Mouse (Mus musculus) heart, embryonic 14.5 days (tissue): ENCODE measurements around the gene Lrp1. TPM values are rescaled to one million over a fixed set of nuclear protein-coding genes. Genes with fewer than 3 reads are reported as not detected.

ENCODE experiments used
- ATAC-seq: fragments of 200-750 bp; cut with Nextera tagmentation; 2 replicates; pipeline ENCODE4 v1.8.0; 2017; ENCODE audit warnings: low read depth, moderate TSS enrichment; ENCODE audit not compliant: insufficient number of reproducible peaks, insufficient read depth, low FRiP score
- H3K27ac ChIP-seq, 2 experiments: fragments of 200-500 bp in 1 of 2; fragments of 300-500 bp in 1 of 2; sonication (generic) in 1 of 2; replicated peaks in 1 of 2; 2 replicates each; pipeline ENCODE4 v1.5.1; 2012 to 2014; ENCODE audit warnings: low read depth in 2 of 2, low read length in 2 of 2, control low read depth in 1 of 2, mild to moderate bottlenecking in 1 of 2, mixed read lengths in 1 of 2; ENCODE audit not compliant: control insufficient read depth in 1 of 2, insufficient read depth in 1 of 2
- H3K27me3 ChIP-seq: fragments of 300-500 bp; sonication (generic); 2 replicates; pipeline ENCODE4 v1.6.1; 2014; ENCODE audit warnings: mild to moderate bottlenecking, low read length, control low read depth; ENCODE audit not compliant: control insufficient read depth, insufficient read depth
- H3K36me3 ChIP-seq: fragments of 300-500 bp; sonication (generic); 2 replicates; pipeline ENCODE4 v1.6.1; 2014; ENCODE audit warnings: mild to moderate bottlenecking, control low read depth, low read length, mixed read lengths; ENCODE audit not compliant: control insufficient read depth, insufficient read depth
- H3K4me1 ChIP-seq, 2 experiments: fragments of 200-500 bp in 1 of 2; fragments of 300-500 bp in 1 of 2; sonication (generic) in 1 of 2; 2 replicates each; pipeline ENCODE4 v1.6.1; 2012 to 2014; ENCODE audit warnings: low read length in 2 of 2, control low read depth in 1 of 2, mixed read lengths in 1 of 2; ENCODE audit not compliant: control insufficient read depth in 2 of 2, insufficient read depth in 2 of 2
- H3K4me2 ChIP-seq: fragments of 300-500 bp; sonication (generic); 2 replicates; pipeline ENCODE4 v1.6.1; 2014; ENCODE audit warnings: mild to moderate bottlenecking, low read length
- H3K4me3 ChIP-seq, 2 experiments: fragments of 200-500 bp in 1 of 2; fragments of 300-500 bp in 1 of 2; sonication (generic) in 1 of 2; 2 replicates each; pipeline ENCODE4 v1.5.1; 2012 to 2014; ENCODE audit warnings: low read length in 2 of 2, mild to moderate bottlenecking in 2 of 2, control low read depth in 1 of 2, low read depth in 1 of 2, moderate library complexity in 1 of 2; ENCODE audit not compliant: control insufficient read depth in 1 of 2, insufficient read depth in 1 of 2
- H3K9ac ChIP-seq: fragments of 300-500 bp; sonication (generic); 2 replicates; pipeline ENCODE4 v1.6.1; 2014; ENCODE audit warnings: mild to moderate bottlenecking, low read length
- H3K9me3 ChIP-seq: fragments of 300-500 bp; sonication (generic); 2 replicates; pipeline ENCODE4 v1.6.1; 2016; ENCODE audit warnings: low read length, control low read depth; ENCODE audit not compliant: control insufficient read depth
- WGBS: fragments of 180-500 bp; shearing (Covaris S2); extraction: QIAGEN DNeasy Blood & Tissue Kit; methylation state at CpG from one replicate; pipeline ENCODE4 v1.1.7; 2014; 5-methylcytosine and 5-hydroxymethylcytosine counted together
- polyA plus RNA-seq: library from polyadenylated mRNA; unstranded; fragments of >200 nt; fragmentation: Nextera tagmentation; extraction: Ambion mirVana; gene quantifications from 2 replicates; pipeline ENCODE4 v1.2.1, GENCODE M21; 2014

Gene Lrp1
- polyA plus RNA-seq, 1 experiment from 2014 or later = 31.2 TPM

DNA sequence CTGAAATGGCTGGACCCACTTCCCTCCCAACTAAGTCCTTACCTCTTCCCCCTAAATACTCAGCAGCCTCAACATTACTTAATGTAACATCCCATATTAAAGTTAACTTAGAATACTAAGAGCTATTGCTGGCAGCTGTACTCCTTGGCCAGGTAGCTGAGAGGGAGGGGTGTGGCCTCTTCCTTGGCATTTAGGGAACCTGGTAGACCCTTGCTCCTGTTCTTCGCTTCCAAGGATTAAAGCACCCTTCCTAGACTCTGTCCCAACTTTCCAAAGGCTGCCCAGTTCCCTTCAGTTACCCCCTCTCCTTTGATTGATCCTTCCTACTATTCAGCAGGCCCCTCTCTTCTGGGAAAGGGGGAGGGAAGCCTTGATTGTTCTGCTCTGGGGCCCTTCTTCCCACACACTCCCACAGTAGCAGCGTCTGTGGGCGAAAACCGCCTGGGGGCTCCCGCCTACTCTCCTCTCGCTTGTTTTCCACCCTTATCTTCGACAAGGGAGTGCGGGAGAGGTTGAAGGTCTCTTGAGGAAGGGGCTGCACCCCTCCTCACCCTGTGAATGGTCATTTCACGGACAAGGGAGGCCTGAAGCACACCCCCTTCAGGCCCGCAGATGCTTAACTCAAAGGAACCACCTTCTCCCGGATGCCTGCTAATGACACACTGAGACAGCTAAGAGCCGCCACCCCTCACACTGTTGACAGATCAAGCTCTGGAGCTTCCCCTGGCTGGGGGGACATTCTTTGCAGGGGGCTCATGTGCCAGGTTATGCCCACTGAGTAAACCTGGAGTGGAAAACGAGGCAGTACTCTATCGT, 44.6 kb upstream of the Lrp1 start:
- peaks cover 38 to 64% of the 10 kb centered on the region in 2 experiments for H3K4me1 ChIP-seq
- 12% methylated on average over 14 of the region's 14 CpGs for WGBS

DNA sequence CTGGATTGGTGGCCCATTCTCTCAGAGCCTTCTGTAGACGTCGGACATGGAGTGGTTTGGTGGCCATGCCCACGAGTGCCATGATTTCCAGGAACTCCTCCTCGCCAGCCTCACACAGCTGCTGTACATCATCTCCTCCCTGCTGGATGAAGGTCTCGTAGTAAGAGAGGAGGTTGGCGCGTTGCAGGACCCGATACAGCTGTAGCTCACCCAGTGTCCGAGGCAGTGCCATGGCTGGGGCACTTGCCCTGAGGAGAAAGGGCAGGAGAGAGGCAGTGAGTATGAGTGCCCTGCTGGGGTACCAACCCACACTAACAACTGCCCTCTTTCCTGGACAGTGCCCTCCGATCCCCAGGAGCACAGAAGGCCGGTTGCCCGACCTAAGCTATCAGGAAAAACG, 43.9 kb upstream of the Lrp1 start:
- 59% methylated on average over 13 of the region's 13 CpGs for WGBS
- peaks cover 41% of the 10 kb centered on the region for H3K36me3 ChIP-seq
- peak overlapping the region; percentile 77 for H3K4me2 ChIP-seq
- peak overlapping the region; percentile 0 to 81; a peak in 2 of 4 replicates for H3K4me3 ChIP-seq
- H3K27me3 ChIP-seq = no peaks in the 10 kb centered on the region
- H3K9ac ChIP-seq = peak overlapping the region; percentile 87
- ATAC-seq = no peak
- no peak overlapping the region for H3K27ac ChIP-seq
- H3K4me1 ChIP-seq = peaks cover 38 to 65% of the 10 kb centered on the region in 2 experiments
- H3K9me3 ChIP-seq = no peaks in the 10 kb centered on the region

More for the DNA sequence above, 44.6 kb upstream of the Lrp1 start:
- peaks cover 35% of the 10 kb centered on the region for H3K36me3 ChIP-seq
- no peaks in the 10 kb centered on the region for H3K9me3 ChIP-seq
- peak overlapping the region; percentile 77 for H3K4me2 ChIP-seq
- H3K27ac ChIP-seq = peak overlapping the region; percentile 83 to 96
- no peak for ATAC-seq
- no peaks in the 10 kb centered on the region for H3K27me3 ChIP-seq
- H3K9ac ChIP-seq = peak overlapping the region; percentile 87
- peak overlapping the region; percentile 79 to 81 for H3K4me3 ChIP-seq

DNA sequence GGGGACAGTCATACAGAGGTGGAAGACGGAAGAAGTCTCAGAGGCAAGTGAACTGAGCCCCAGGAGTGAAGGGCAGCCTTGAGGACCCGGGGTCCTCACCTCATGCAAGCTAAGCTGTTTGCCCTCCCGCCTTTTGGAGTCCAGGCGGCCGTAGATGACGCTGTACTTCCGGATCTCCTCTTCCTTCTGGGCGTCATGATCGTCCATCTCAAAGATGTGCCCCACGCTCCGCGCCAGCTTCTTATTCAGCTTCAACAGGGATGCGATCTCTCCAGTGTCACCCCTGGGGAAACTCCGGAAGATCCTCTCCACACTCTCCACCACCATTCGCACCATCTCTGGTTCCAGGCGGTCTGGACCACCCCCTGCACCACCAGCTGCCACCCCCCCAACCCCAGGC, 43.2 kb upstream of the Lrp1 start:
- Histone ChIP-seq H3K27me3 (no peaks in the 10 kb centered on the region), H3K36me3 (peaks cover 49% of the 10 kb centered on the region), H3K4me3 (peak overlapping the region in 1 of 2 experiments; percentile 81; a peak in 1 of 4 replicates), H3K27ac (no peak overlapping the region), H3K4me2 (peak overlapping the region; percentile 77), H3K9me3 (no peaks in the 10 kb centered on the region), H3K4me1 (peaks cover 32 to 61% of the 10 kb centered on the region in 2 experiments), H3K9ac (peak overlapping the region; percentile 26; the same call in 1 of the 2 replicates)
- 54% methylated on average over 16 of the region's 16 CpGs for WGBS
- ATAC-seq = no peak

DNA sequence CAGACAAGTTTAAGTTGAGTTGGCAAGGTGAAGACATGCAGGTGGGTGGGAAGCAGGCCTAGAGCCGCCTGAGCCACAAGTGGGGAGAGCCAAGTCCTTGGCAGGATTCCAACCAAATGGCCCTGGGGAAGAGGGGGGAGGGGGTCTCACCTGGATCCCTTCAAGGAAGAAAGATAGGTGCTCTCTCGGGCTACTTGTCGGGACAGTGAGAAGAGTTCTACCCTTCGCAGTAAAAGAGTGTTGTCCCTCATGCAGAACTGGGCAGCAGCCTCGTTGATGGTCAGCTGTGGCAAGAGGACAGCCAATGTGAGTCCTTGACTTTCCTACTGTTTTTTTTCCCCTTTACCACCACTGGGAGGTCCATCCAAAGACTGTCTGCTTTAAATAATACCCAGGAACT, 42.6 kb upstream of the Lrp1 start:
- no peak overlapping the region for H3K27ac ChIP-seq
- H3K27me3 ChIP-seq = no peaks in the 10 kb centered on the region
- peaks cover 27 to 55% of the 10 kb centered on the region in 2 experiments for H3K4me1 ChIP-seq
- peak overlapping the region; percentile 77; the same call in 1 of the 2 replicates for H3K4me2 ChIP-seq
- H3K9ac ChIP-seq = peak overlapping the region; percentile 12; the same call in 1 of the 2 replicates
- no peak for ATAC-seq
- H3K9me3 ChIP-seq = no peaks in the 10 kb centered on the region
- H3K4me3 ChIP-seq = no peak overlapping the region
- peaks cover 54% of the 10 kb centered on the region for H3K36me3 ChIP-seq
- 36% methylated on average over 5 of the region's 5 CpGs for WGBS

DNA sequence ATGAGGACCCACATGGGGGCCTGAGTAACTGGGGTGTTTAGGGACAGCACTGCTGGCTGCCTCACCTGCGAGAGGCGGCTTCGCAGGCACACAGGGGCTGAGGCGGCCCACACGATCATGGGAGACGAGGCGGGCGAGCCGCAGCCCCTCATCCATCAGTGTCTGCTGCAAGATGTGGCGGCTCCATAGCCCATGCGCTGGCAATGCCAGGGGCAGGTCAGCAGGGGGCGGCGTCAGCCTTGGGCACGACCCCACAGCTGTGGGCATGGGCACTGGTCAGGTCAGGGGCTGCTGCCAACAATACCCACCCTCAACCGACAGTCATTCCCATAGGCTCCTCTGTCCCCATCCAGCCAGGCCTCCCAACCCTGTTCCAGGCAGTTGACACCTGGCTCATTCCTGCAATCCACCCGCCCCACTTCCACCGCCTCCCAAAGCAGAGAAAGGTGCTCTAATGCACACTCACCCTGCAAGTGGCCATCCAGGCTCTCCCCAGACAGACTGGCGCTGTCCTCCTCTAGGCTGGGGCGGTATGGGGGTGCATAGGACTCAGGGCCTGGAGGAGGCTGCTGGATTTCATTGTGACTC, 41.8 kb upstream of the Lrp1 start:
- Histone ChIP-seq H3K4me3 (peak overlapping the region in 1 of 2 experiments; percentile 36; a peak in 1 of 4 replicates), H3K9ac (peak overlapping the region; percentile 72), H3K27me3 (no peaks in the 10 kb centered on the region), H3K27ac (peak overlapping the region; percentile 80 to 90), H3K4me1 (peaks cover 27 to 54% of the 10 kb centered on the region in 2 experiments), H3K36me3 (peaks cover 60% of the 10 kb centered on the region), H3K4me2 (peak overlapping the region; percentile 71), H3K9me3 (no peaks in the 10 kb centered on the region)
- WGBS = 36% methylated on average over 19 of the region's 19 CpGs
- no peak for ATAC-seq

DNA sequence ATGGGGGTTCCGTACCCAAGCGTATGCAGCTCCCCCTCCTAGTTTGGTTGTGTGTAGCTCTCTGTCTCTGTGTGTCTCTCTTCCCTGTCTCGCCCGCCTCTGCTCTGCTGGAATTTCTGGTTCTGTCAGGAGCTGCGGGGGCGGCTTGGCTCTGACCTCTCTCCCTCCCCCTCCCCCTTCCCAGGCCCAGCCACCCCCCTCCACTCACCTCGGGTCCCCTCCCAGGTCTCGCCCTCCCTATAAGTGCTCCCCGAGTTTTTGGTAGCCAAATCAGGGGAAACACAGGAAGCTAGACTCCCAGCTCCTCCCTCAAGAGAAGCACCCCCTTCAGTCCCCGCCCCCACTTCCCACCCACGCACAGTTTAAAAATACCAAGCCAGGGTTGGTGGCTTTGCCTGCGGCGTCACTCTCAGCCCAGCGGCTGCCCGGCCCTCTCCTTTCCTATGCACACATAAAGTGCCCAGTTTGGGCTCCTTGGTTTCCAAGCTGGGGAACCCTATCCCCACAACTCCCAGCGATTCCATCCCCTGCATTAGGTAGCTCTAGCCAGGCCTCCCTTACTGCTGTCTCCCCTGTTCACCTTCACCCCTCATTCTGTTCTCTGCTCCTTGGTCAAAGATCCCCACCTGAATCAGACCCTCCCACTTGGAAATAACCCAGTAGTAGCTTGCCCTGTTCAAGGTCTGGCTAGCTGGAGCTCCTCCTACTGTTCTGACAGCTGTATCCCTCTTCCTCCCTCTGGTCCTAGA, 41.1 kb upstream of the Lrp1 start:
- Histone ChIP-seq H3K36me3 (peaks cover 63% of the 10 kb centered on the region), H3K4me1 (peaks cover 27 to 50% of the 10 kb centered on the region in 2 experiments), H3K4me2 (peak overlapping the region; percentile 71), H3K4me3 (peak overlapping the region; percentile 21 to 36), H3K27me3 (no peaks in the 10 kb centered on the region), H3K9ac (peak overlapping the region; percentile 72), H3K27ac (peak overlapping the region; percentile 80 to 90), H3K9me3 (no peaks in the 10 kb centered on the region)
- ATAC-seq = peak; percentile 22; the same call in 1 of the 2 replicates
- WGBS = 1% methylated on average over 16 of the region's 16 CpGs

DNA sequence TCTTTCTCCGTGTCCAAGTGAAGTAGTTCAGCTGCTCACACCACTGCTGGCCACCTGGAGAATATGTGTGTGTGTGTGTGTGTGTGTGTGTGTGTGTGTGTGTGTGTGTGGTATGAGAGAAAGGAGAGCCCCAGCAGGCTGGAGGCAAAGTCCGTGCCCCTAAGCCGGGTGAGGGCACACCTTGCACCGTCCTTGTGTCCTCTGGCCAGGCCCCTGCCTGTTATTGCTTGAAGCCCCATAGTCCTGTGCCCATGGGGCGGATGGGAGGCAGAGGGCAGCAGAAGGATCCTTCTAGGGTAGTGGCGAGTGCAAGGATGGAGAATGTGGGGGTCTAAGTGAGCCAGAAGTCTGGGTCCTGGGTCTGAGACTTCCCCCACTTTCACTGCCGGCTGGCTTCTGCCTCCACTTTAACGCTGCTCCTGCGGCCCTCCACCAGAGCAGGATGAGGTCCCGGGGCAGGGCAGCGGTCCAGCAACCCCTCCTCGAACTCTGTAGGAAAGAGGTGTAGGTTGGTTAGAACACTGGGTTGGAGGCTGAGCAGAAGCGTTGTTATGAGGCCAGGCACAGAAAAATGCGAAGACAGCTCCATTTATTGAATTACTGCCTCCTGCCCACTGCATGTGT, 40.5 kb upstream of the Lrp1 start:
- peak overlapping the region; percentile 71 for H3K4me2 ChIP-seq
- H3K4me1 ChIP-seq = peaks cover 27 to 50% of the 10 kb centered on the region in 2 experiments
- WGBS = 20% methylated on average over 14 of the region's 14 CpGs
- H3K27me3 ChIP-seq = no peaks in the 10 kb centered on the region
- ATAC-seq = no peak
- H3K9me3 ChIP-seq = no peaks in the 10 kb centered on the region
- H3K36me3 ChIP-seq = peaks cover 68% of the 10 kb centered on the region
- H3K9ac ChIP-seq = peak overlapping the region; percentile 72
- H3K4me3 ChIP-seq = peak overlapping the region; percentile 21 to 36
- peak overlapping the region; percentile 74 to 90 for H3K27ac ChIP-seq
